Mouse (Mus musculus): Measurements from ENCODE around the gene Gm28048. TPM values are rescaled to one million over a fixed set of nuclear protein-coding genes. Genes with fewer than 3 reads are reported as not detected.

Gene Gm28048
- total and polyA plus RNA-seq, 2 experiments from 2014 or later: 2.7 TPM; not detected in 1

GRCm38 (mm10) chr11:22809465-22810096 is 172.3 kb downstream of the Gm28048 start:
- Histone ChIP-seq H3K27me3 (ENCODE audit: insufficient read depth, low read length) (no peaks in the 10 kb centered on the region), H3K27ac (ENCODE audit: low read depth, low read length) (no peak overlapping the region), H3K36me3 (ENCODE audit: insufficient read depth, low read length) (no peaks in the 10 kb centered on the region), H3K4me2 (ENCODE audit: low read depth, low read length, poor library complexity, severe bottlenecking) (no peak overlapping the region), H3K4me3 (ENCODE audit: low read depth, low read length) (no peak overlapping the region), H3K9me3 (ENCODE audit: low read length) (no peaks in the 10 kb centered on the region), H3K4me1 (ENCODE audit: insufficient read depth, low read length) (no peaks in the 10 kb centered on the region), H3K9ac (replicated peaks; ENCODE audit: low read length, poor library complexity, severe bottlenecking) (no peak overlapping the region)
- DNase-seq (ENCODE audit: low spot score) (no peak), ATAC-seq (ENCODE audit: low FRiP score) (no peak)
- TF ChIP-seq CTCF (IDR thresholded peaks at IDR 0.05): no peak
- WGBS: 86% methylated on average over 7 of the region's 7 CpGs

DNA sequence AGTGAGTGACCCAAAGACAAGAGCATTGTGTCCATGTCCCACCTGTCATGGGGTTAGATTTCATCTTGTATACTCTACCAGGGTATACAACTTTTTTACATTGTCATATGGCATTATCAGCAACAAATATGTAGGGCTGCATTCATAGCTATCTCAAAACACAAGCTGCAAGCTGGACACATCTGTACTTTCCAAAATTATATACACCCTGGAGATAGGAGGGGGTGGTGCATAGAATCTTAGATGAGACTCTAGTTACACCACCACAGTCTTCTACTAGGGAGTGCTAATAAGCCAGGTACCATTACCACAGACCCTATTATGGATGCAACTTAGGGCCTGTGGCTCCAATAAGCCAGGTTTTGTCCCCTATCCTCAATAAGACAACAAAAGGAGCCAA is 173.8 kb downstream of the Gm28048 start:
- no peaks in the 10 kb centered on the region for H3K9me3 ChIP-seq (ENCODE audit: low read length)
- H3K9ac ChIP-seq (replicated peaks; ENCODE audit: low read length, poor library complexity, severe bottlenecking): no peak overlapping the region
- DNase-seq (ENCODE audit: low spot score) (no peak), ATAC-seq (ENCODE audit: low FRiP score) (no peak)
- H3K27ac ChIP-seq (ENCODE audit: low read depth, low read length): no peak overlapping the region
- H3K4me3 ChIP-seq (ENCODE audit: low read depth, low read length): no peak overlapping the region
- TF ChIP-seq CTCF (IDR thresholded peaks at IDR 0.05): no peak
- no peaks in the 10 kb centered on the region for H3K4me1 ChIP-seq (ENCODE audit: insufficient read depth, low read length)
- no peaks in the 10 kb centered on the region for H3K36me3 ChIP-seq (ENCODE audit: insufficient read depth, low read length)
- H3K27me3 ChIP-seq (ENCODE audit: insufficient read depth, low read length): no peaks in the 10 kb centered on the region
- no peak overlapping the region for H3K4me2 ChIP-seq (ENCODE audit: low read depth, low read length, poor library complexity, severe bottlenecking)

- no peak for ATAC-seq (ENCODE audit: low FRiP score)
- Histone ChIP-seq H3K36me3 (ENCODE audit: insufficient read depth, low read length) (no peaks in the 10 kb centered on the region), H3K4me2 (ENCODE audit: low read depth, low read length, poor library complexity, severe bottlenecking) (no peak overlapping the region), H3K9me3 (ENCODE audit: low read length) (no peaks in the 10 kb centered on the region), H3K27ac (ENCODE audit: low read depth, low read length) (no peak overlapping the region), H3K27me3 (ENCODE audit: insufficient read depth, low read length) (no peaks in the 10 kb centered on the region), H3K4me3 (ENCODE audit: low read depth, low read length) (no peak overlapping the region), H3K9ac (replicated peaks; ENCODE audit: low read length, poor library complexity, severe bottlenecking) (no peak overlapping the region), H3K4me1 (ENCODE audit: insufficient read depth, low read length) (no peaks in the 10 kb centered on the region)
- WGBS: 76% methylated on average over 1 of the region's 1 CpGs
- DNase-seq (ENCODE audit: low spot score): no peak
- TF ChIP-seq CTCF (IDR thresholded peaks at IDR 0.05): no peak
These were observed 176.7 kb downstream of the Gm28048 start for GRCm38 (mm10) chr11:22805171-22805570.

- 43% methylated on average over 9 of the region's 9 CpGs for WGBS
- Histone ChIP-seq H3K27ac (ENCODE audit: low read depth, low read length) (no peak overlapping the region), H3K4me3 (ENCODE audit: low read depth, low read length) (no peak overlapping the region), H3K4me1 (ENCODE audit: insufficient read depth, low read length) (no peaks in the 10 kb centered on the region), H3K9me3 (ENCODE audit: low read length) (no peaks in the 10 kb centered on the region), H3K9ac (replicated peaks; ENCODE audit: low read length, poor library complexity, severe bottlenecking) (no peak overlapping the region), H3K27me3 (ENCODE audit: insufficient read depth, low read length) (no peaks in the 10 kb centered on the region), H3K4me2 (ENCODE audit: low read depth, low read length, poor library complexity, severe bottlenecking) (no peak overlapping the region), H3K36me3 (ENCODE audit: insufficient read depth, low read length) (no peaks in the 10 kb centered on the region)
- peak; percentile 27 for DNase-seq (ENCODE audit: low spot score)
- ATAC-seq (ENCODE audit: low FRiP score): peak; percentile 20; the same call in 1 of the 2 replicates
- no peak for TF ChIP-seq CTCF (IDR thresholded peaks at IDR 0.05)
These were observed 181.9 kb downstream of the Gm28048 start for GRCm38 (mm10) chr11:22799987-22800424.

- Histone ChIP-seq H3K27ac (ENCODE audit: low read depth, low read length) (no peak overlapping the region), H3K27me3 (ENCODE audit: insufficient read depth, low read length) (no peaks in the 10 kb centered on the region), H3K4me3 (ENCODE audit: low read depth, low read length) (no peak overlapping the region), H3K4me2 (ENCODE audit: low read depth, low read length, poor library complexity, severe bottlenecking) (no peak overlapping the region), H3K9ac (replicated peaks; ENCODE audit: low read length, poor library complexity, severe bottlenecking) (no peak overlapping the region), H3K9me3 (ENCODE audit: low read length) (no peaks in the 10 kb centered on the region), H3K4me1 (ENCODE audit: insufficient read depth, low read length) (no peaks in the 10 kb centered on the region), H3K36me3 (ENCODE audit: insufficient read depth, low read length) (no peaks in the 10 kb centered on the region)
- DNase-seq (ENCODE audit: low spot score) (no peak), ATAC-seq (ENCODE audit: low FRiP score) (no peak)
- 81% methylated on average over 5 of the region's 5 CpGs for WGBS
- no peak for TF ChIP-seq CTCF (IDR thresholded peaks at IDR 0.05)
These were observed 183.0 kb downstream of the Gm28048 start for GRCm38 (mm10) chr11:22798916-22799315.

DNA sequence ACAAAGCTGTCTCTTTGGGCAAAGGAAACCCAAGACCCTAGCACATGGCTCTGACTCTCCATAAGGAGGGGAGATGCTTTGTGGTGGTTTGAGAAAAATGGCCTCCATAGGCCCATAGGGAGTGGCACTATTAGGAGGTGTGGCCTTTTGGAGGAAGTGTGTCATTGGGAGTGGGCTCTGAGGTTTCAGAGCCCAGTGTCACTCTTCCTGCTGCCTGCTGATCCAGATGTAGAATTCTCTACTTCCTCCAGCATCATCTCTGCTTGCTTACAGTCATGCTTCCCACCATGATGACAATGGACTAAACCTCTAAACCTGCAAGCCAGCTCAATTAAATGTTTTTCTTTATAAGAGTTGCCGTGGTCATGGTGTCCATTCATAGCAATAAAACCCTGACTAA is 187.2 kb downstream of the Gm28048 start:
- WGBS: 88% methylated on average over 1 of the region's 1 CpGs
- Histone ChIP-seq H3K27me3 (ENCODE audit: insufficient read depth, low read length) (no peaks in the 10 kb centered on the region), H3K9ac (replicated peaks; ENCODE audit: low read length, poor library complexity, severe bottlenecking) (no peak overlapping the region), H3K4me1 (ENCODE audit: insufficient read depth, low read length) (no peaks in the 10 kb centered on the region), H3K4me3 (ENCODE audit: low read depth, low read length) (no peak overlapping the region), H3K27ac (ENCODE audit: low read depth, low read length) (no peak overlapping the region), H3K36me3 (ENCODE audit: insufficient read depth, low read length) (no peaks in the 10 kb centered on the region), H3K9me3 (ENCODE audit: low read length) (no peaks in the 10 kb centered on the region), H3K4me2 (ENCODE audit: low read depth, low read length, poor library complexity, severe bottlenecking) (no peak overlapping the region)
- no peak for TF ChIP-seq CTCF (IDR thresholded peaks at IDR 0.05)
- no peak for ATAC-seq (ENCODE audit: low FRiP score)
- no peak for DNase-seq (ENCODE audit: low spot score)

Measured in midbrain, postnatal 0 days (tissue).